Mouse (Mus musculus): ENCODE data around the gene Mtcl1. TPM values are rescaled to one million over a fixed set of nuclear protein-coding genes. Genes with fewer than 3 reads are reported as not detected.

Gene Mtcl1
- total and polyA plus RNA-seq, 3 experiments: not detected

- DNase-seq (ENCODE audit: extremely low read depth): no peak
- Histone ChIP-seq H3K4me3 (replicated peaks in 1 of 3; ENCODE audit: low read depth in 2 of 3, low read length in 2 of 3, poor library complexity in 1 of 3) (no peak overlapping the region), H3K27ac (ENCODE audit: insufficient read depth, low read depth) (no peak overlapping the region), H3K4me1 (ENCODE audit: control insufficient read depth in 1 of 2, insufficient read depth in 2 of 2) (no peaks in the 10 kb centered on the region), H3K9me3 (replicated peaks; ENCODE audit: low read length) (peaks cover 68% of the 10 kb centered on the region), H3K9ac (ENCODE audit: insufficient read depth, low read depth) (no peak overlapping the region), H3K4me2 (ENCODE audit: insufficient read depth, low read depth, poor library complexity, severe bottlenecking) (no peak overlapping the region), H3K79me2 (replicated peaks; ENCODE audit: control insufficient read depth, extremely low read depth, insufficient read depth, poor library complexity, severe bottlenecking) (no peaks in the 10 kb centered on the region), H3K27me3 (replicated peaks) (no peaks in the 10 kb centered on the region), H3K36me3 (replicated peaks in 1 of 2; ENCODE audit: control insufficient read depth in 1 of 2, insufficient read depth in 1 of 2, low read length in 1 of 2) (no peaks in the 10 kb centered on the region)
- no peak for TF ChIP-seq EP300 (IDR thresholded peaks at IDR 0.05; ENCODE audit: low read length)
- no peak for TF ChIP-seq SMC3 (IDR thresholded peaks at IDR 0.05; ENCODE audit: low read depth, low read length)
- TF ChIP-seq TCF12 (IDR thresholded peaks at IDR 0.05; ENCODE audit: low read depth, low read length): no peak
- no peak for TF ChIP-seq ZKSCAN1 (IDR thresholded peaks at IDR 0.05; ENCODE audit: borderline replicate concordance, low read depth, low read length)
- no peak for TF ChIP-seq MAX (IDR thresholded peaks at IDR 0.05; ENCODE audit: low read length)
- no peak for TF ChIP-seq RCOR1 (conservative IDR thresholded peaks at IDR 0.05; ENCODE audit: low read depth, low read length)
- no peak for TF ChIP-seq BHLHE40 (IDR thresholded peaks at IDR 0.05; ENCODE audit: low read depth, low read length)
- no peak for TF ChIP-seq MEF2A (IDR thresholded peaks at IDR 0.05; ENCODE audit: borderline replicate concordance, low read depth, low read length)
- TF ChIP-seq SIN3A (IDR thresholded peaks at IDR 0.05; ENCODE audit: low read length): no peak
- no peak for TF ChIP-seq CHD2 (IDR thresholded peaks at IDR 0.05; ENCODE audit: low read length)
- no peak for TF ChIP-seq ZNF384 (IDR thresholded peaks at IDR 0.05; ENCODE audit: low read depth, low read length)
- TF ChIP-seq MXI1 (IDR thresholded peaks at IDR 0.05; ENCODE audit: low read depth, low read length): no peak
- TF ChIP-seq HCFC1 (IDR thresholded peaks at IDR 0.05; ENCODE audit: low read depth, low read length): no peak
- no peak for TF ChIP-seq UBTF (IDR thresholded peaks at IDR 0.05; ENCODE audit: low read depth, low read length)
- TF ChIP-seq CTCF (conservative IDR thresholded peaks at IDR 0.05 in 1 of 2, IDR thresholded peaks at IDR 0.05 in 1 of 2; ENCODE audit: low read depth in 2 of 2, low read length in 2 of 2): no peak
- TF ChIP-seq RAD21 (IDR thresholded peaks at IDR 0.05; ENCODE audit: low read depth, low read length): no peak
- no peak for TF ChIP-seq POLR2AphosphoS2 (IDR thresholded peaks at IDR 0.05; ENCODE audit: low read depth, low read length)
- no peak for TF ChIP-seq ZMIZ1 (IDR thresholded peaks at IDR 0.05; ENCODE audit: low read depth, low read length)
- no peak for TF ChIP-seq ELF1 (IDR thresholded peaks at IDR 0.05; ENCODE audit: low read depth, low read length)
- TF ChIP-seq ZC3H11A (IDR thresholded peaks at IDR 0.05; ENCODE audit: low read depth, low read length): no peak
- dilution Hi-C loops (cut with MboI; ENCODE audit: extremely low pct_ligation_motif_present, extremely low pct_unique_long_range_greater_than_20kb, low sequenced_read_pairs): no loop called here
- in situ Hi-C loops (cut with MboI; ENCODE audit: low pct_ligation_motif_present, low pct_unique_long_range_greater_than_20kb, low sequenced_read_pairs): no loop called here
Measured at GRCm38 (mm10) chr17:66357171-66358025, 92.2 kb downstream of the Mtcl1 start.

- no peaks in the 10 kb centered on the region for H3K36me3 ChIP-seq (replicated peaks in 1 of 2; ENCODE audit: control insufficient read depth in 1 of 2, insufficient read depth in 1 of 2, low read length in 1 of 2)
- H3K4me3 ChIP-seq (replicated peaks in 1 of 3; ENCODE audit: low read depth in 2 of 3, low read length in 2 of 3, poor library complexity in 1 of 3): no peak overlapping the region
- DNase-seq (ENCODE audit: extremely low read depth): no peak
- no peak overlapping the region for H3K27ac ChIP-seq (ENCODE audit: insufficient read depth, low read depth)
- H3K79me2 ChIP-seq (replicated peaks; ENCODE audit: control insufficient read depth, extremely low read depth, insufficient read depth, poor library complexity, severe bottlenecking): no peaks in the 10 kb centered on the region
- no peak overlapping the region for H3K9ac ChIP-seq (ENCODE audit: insufficient read depth, low read depth)
- dilution Hi-C loops (cut with MboI; ENCODE audit: extremely low pct_ligation_motif_present, extremely low pct_unique_long_range_greater_than_20kb, low sequenced_read_pairs) (no loop called here), in situ Hi-C loops (cut with MboI; ENCODE audit: low pct_ligation_motif_present, low pct_unique_long_range_greater_than_20kb, low sequenced_read_pairs) (no loop called here)
- no peaks in the 10 kb centered on the region for H3K4me1 ChIP-seq (ENCODE audit: control insufficient read depth in 1 of 2, insufficient read depth in 2 of 2)
- peaks cover 63% of the 10 kb centered on the region for H3K9me3 ChIP-seq (replicated peaks; ENCODE audit: low read length)
- no peak for TF ChIP-seq SIN3A (IDR thresholded peaks at IDR 0.05; ENCODE audit: low read length)
- no peak for TF ChIP-seq PAX5 (IDR thresholded peaks at IDR 0.05; ENCODE audit: low read length)
- TF ChIP-seq CHD1 (IDR thresholded peaks at IDR 0.05; ENCODE audit: low read depth, low read length): no peak
- TF ChIP-seq TBP (conservative IDR thresholded peaks at IDR 0.05; ENCODE audit: low read depth, low read length): no peak
- TF ChIP-seq NELFE (IDR thresholded peaks at IDR 0.05; ENCODE audit: low read depth, low read length): no peak
- TF ChIP-seq ZNF384 (IDR thresholded peaks at IDR 0.05; ENCODE audit: low read depth, low read length): no peak
- no peak for TF ChIP-seq KAT2A (IDR thresholded peaks at IDR 0.05; ENCODE audit: insufficient replicate concordance, low read length)
- TF ChIP-seq MEF2A (IDR thresholded peaks at IDR 0.05; ENCODE audit: borderline replicate concordance, low read depth, low read length): no peak
- no peak for TF ChIP-seq RAD21 (IDR thresholded peaks at IDR 0.05; ENCODE audit: low read depth, low read length)
- TF ChIP-seq ETS1 (conservative IDR thresholded peaks at IDR 0.05; ENCODE audit: low read depth, low read length): no peak
- no peak for TF ChIP-seq JUND (conservative IDR thresholded peaks at IDR 0.05; ENCODE audit: low read depth, low read length)
- TF ChIP-seq USF1 (IDR thresholded peaks at IDR 0.05; ENCODE audit: low read depth, low read length): no peak
- TF ChIP-seq POLR2AphosphoS2 (IDR thresholded peaks at IDR 0.05; ENCODE audit: low read depth, low read length): no peak
- TF ChIP-seq E2F4 (IDR thresholded peaks at IDR 0.05; ENCODE audit: insufficient replicate concordance, low read depth, low read length): no peak
- no peak for TF ChIP-seq USF2 (conservative IDR thresholded peaks at IDR 0.05; ENCODE audit: low read depth, low read length)
- TF ChIP-seq CHD2 (IDR thresholded peaks at IDR 0.05; ENCODE audit: low read length): no peak
- no peak for TF ChIP-seq RCOR1 (conservative IDR thresholded peaks at IDR 0.05; ENCODE audit: low read depth, low read length)
- no peaks in the 10 kb centered on the region for H3K27me3 ChIP-seq (replicated peaks)
- H3K4me2 ChIP-seq (ENCODE audit: insufficient read depth, low read depth, poor library complexity, severe bottlenecking): no peak overlapping the region
Measured at GRCm38 (mm10) chr17:66353907-66354306, 95.6 kb downstream of the Mtcl1 start.

Data from CH12.LX (cell line).